Mouse (Mus musculus) kidney, postnatal 0 days (tissue): ENCODE results near the gene Timm44. TPM values are rescaled to one million over a fixed set of nuclear protein-coding genes. Genes with fewer than 3 reads are reported as not detected.
A peak's percentile ranks its signal among the peaks of the same experiment; 100 is the strongest.

Source experiments
- ATAC-seq: fragments of 200-750 bp; cut with Nextera tagmentation; replicated peaks from 2 replicates; pipeline ENCODE4 v1.8.0; 2017; ENCODE audit warnings: low read depth, moderate number of reproducible peaks, moderate TSS enrichment, moderate library complexity; ENCODE audit not compliant: low FRiP score
- DNase-seq: peaks from one replicate; pipeline ENCODE4 v3.0.0-alpha.2; 2016; ENCODE audit warnings: low spot score
- H3K27ac ChIP-seq: fragments of 300-500 bp; sonication (generic); 2 replicates; pipeline ENCODE4 v1.5.1; 2014; ENCODE audit warnings: mild to moderate bottlenecking
- H3K27me3 ChIP-seq: fragments of 300-500 bp; sonication (generic); 2 replicates; pipeline ENCODE4 v1.6.1; 2014; ENCODE audit warnings: low read length, mixed read lengths; ENCODE audit not compliant: insufficient read depth
- H3K36me3 ChIP-seq: fragments of 300-500 bp; sonication (generic); 2 replicates; pipeline ENCODE4 v1.6.1; 2014; ENCODE audit warnings: low read length, mixed read lengths; ENCODE audit not compliant: insufficient read depth
- H3K4me1 ChIP-seq: fragments of 300-500 bp; sonication (generic); replicated peaks from 2 replicates; pipeline ENCODE4 v1.6.1; 2014; ENCODE audit warnings: antibody characterized with exemption, low read length, mixed read lengths; ENCODE audit not compliant: insufficient read depth
- H3K4me2 ChIP-seq: fragments of 300-500 bp; sonication (generic); 2 replicates; pipeline ENCODE4 v1.6.1; 2014; ENCODE audit warnings: mild to moderate bottlenecking, low read length, moderate library complexity, mixed read lengths
- H3K4me3 ChIP-seq: fragments of 300-500 bp; sonication (generic); replicated peaks from 2 replicates; pipeline ENCODE4 v1.5.1; 2014; ENCODE audit warnings: low read depth, low read length
- H3K9ac ChIP-seq: fragments of 300-500 bp; sonication (generic); 2 replicates; pipeline ENCODE4 v1.6.1; 2014; ENCODE audit warnings: low read depth, low read length
- H3K9me3 ChIP-seq: fragments of 300-500 bp; sonication (generic); replicated peaks from 2 replicates; pipeline ENCODE4 v1.6.1; 2016; ENCODE audit warnings: low read length, inconsistent platforms, mixed read lengths
- CTCF ChIP-seq: IDR thresholded peaks from 2 replicates; pipeline ENCODE4 v1.5.1; 2016; ENCODE audit warnings: antibody characterized with exemption, low read depth, mild to moderate bottlenecking, moderate library complexity
- WGBS: fragments of 180-500 bp; shearing (Covaris S2); extraction: QIAGEN DNeasy Blood & Tissue Kit; methylation state at CpG from one replicate; pipeline ENCODE4 v1.1.7; 2014; 5-methylcytosine and 5-hydroxymethylcytosine counted together
- polyA plus RNA-seq: library from polyadenylated mRNA; unstranded; fragments of >200 nt; fragmentation: Nextera tagmentation; extraction: Ambion mirVana; gene quantifications from 2 replicates; pipeline ENCODE4 v1.2.1, GENCODE M21; 2015

Gene Timm44
- polyA plus RNA-seq, 1 experiment from 2014 or later: 64.7 TPM

GRCm38 (mm10) chr8:4312104-4312503 is 36.4 kb upstream of the Timm44 start:
- no peak for TF ChIP-seq CTCF
- Histone ChIP-seq H3K9ac (no peak overlapping the region), H3K4me3 (no peak overlapping the region), H3K4me2 (no peak overlapping the region), H3K36me3 (peaks cover 39% of the 10 kb centered on the region), H3K27me3 (no peaks in the 10 kb centered on the region), H3K27ac (no peak overlapping the region), H3K9me3 (no peaks in the 10 kb centered on the region), H3K4me1 (peaks cover 4% of the 10 kb centered on the region; the same call in 1 of the 2 replicates)
- DNase-seq (no peak), ATAC-seq (no peak)

- no peak for DNase-seq
- ATAC-seq: no peak
- no peak overlapping the region for H3K9ac ChIP-seq
- no peaks in the 10 kb centered on the region for H3K4me1 ChIP-seq
- no peak for TF ChIP-seq CTCF
- no peak overlapping the region for H3K4me2 ChIP-seq
- H3K4me3 ChIP-seq: no peak overlapping the region
- H3K36me3 ChIP-seq: peaks cover 79% of the 10 kb centered on the region
- H3K9me3 ChIP-seq: no peaks in the 10 kb centered on the region
- no peak overlapping the region for H3K27ac ChIP-seq
- H3K27me3 ChIP-seq: no peaks in the 10 kb centered on the region
- WGBS: 89% methylated on average over 2 of the region's 2 CpGs
Measured at GRCm38 (mm10) chr8:4305838-4306237, 30.1 kb upstream of the Timm44 start.

- no peak for TF ChIP-seq CTCF
- no peak overlapping the region for H3K4me2 ChIP-seq
- WGBS: 82% methylated on average over 3 of the region's 3 CpGs
- no peaks in the 10 kb centered on the region for H3K27me3 ChIP-seq
- no peaks in the 10 kb centered on the region for H3K9me3 ChIP-seq
- H3K36me3 ChIP-seq: peaks cover 73% of the 10 kb centered on the region
- H3K4me1 ChIP-seq: no peaks in the 10 kb centered on the region
- no peak overlapping the region for H3K9ac ChIP-seq
- no peak overlapping the region for H3K4me3 ChIP-seq
- ATAC-seq: no peak
- DNase-seq: no peak
- no peak overlapping the region for H3K27ac ChIP-seq
Measured at GRCm38 (mm10) chr8:4304124-4304547, 28.4 kb upstream of the Timm44 start.

GRCm38 (mm10) chr8:4297822-4298221 is 22.1 kb upstream of the Timm44 start:
- no peak for ATAC-seq
- 94% methylated on average over 4 of the region's 4 CpGs for WGBS

GRCm38 (mm10) chr8:4292738-4293137 is 17.0 kb upstream of the Timm44 start:
- WGBS: 87% methylated on average over 5 of the region's 5 CpGs

More at GRCm38 (mm10) chr8:4297822-4298221, 22.1 kb upstream of the Timm44 start:
- H3K9ac ChIP-seq: no peak overlapping the region
- H3K27me3 ChIP-seq: no peaks in the 10 kb centered on the region
- TF ChIP-seq CTCF: no peak
- H3K4me1 ChIP-seq: no peaks in the 10 kb centered on the region
- no peak overlapping the region for H3K4me2 ChIP-seq
- H3K4me3 ChIP-seq: no peak overlapping the region
- H3K9me3 ChIP-seq: no peaks in the 10 kb centered on the region
- DNase-seq: no peak
- H3K36me3 ChIP-seq: peaks cover 63% of the 10 kb centered on the region
- no peak overlapping the region for H3K27ac ChIP-seq

GRCm38 (mm10) chr8:4276111-4276465 is 375 bp upstream of the Timm44 start:
- Histone ChIP-seq H3K4me1 (peaks cover 6% of the 10 kb centered on the region), H3K4me2 (peak overlapping the region; percentile 86), H3K9me3 (no peaks in the 10 kb centered on the region), H3K36me3 (0 out of 2 replicates have a peak, but pooled peaks cover 3% of the 10 kb centered on the region), H3K4me3 (peak overlapping the region; percentile 78), H3K27ac (peak overlapping the region; percentile 60), H3K9ac (peak overlapping the region; percentile 87), H3K27me3 (no peaks in the 10 kb centered on the region)
- ATAC-seq (no peak; the same call in 1 of the 2 replicates), DNase-seq (no peak)
- no peak for TF ChIP-seq CTCF
- WGBS: 26% methylated on average over 9 of the region's 9 CpGs

More at GRCm38 (mm10) chr8:4292738-4293137, 17.0 kb upstream of the Timm44 start:
- Histone ChIP-seq H3K9ac (no peak overlapping the region), H3K4me3 (no peak overlapping the region), H3K9me3 (no peaks in the 10 kb centered on the region), H3K27ac (no peak overlapping the region), H3K4me2 (no peak overlapping the region), H3K36me3 (peaks cover 51% of the 10 kb centered on the region), H3K4me1 (no peaks in the 10 kb centered on the region), H3K27me3 (no peaks in the 10 kb centered on the region)
- DNase-seq (no peak), ATAC-seq (no peak)
- TF ChIP-seq CTCF: peak; percentile 55

GRCm38 (mm10) chr8:4269609-4270008 is 6.1 kb downstream of the Timm44 start:
- WGBS: 92% methylated on average over 6 of the region's 6 CpGs
- H3K4me2 ChIP-seq: no peak overlapping the region
- no peak overlapping the region for H3K4me3 ChIP-seq
- ATAC-seq: no peak
- no peak overlapping the region for H3K27ac ChIP-seq
- H3K4me1 ChIP-seq: no peaks in the 10 kb centered on the region
- no peak for DNase-seq
- H3K9me3 ChIP-seq: no peaks in the 10 kb centered on the region
- no peak for TF ChIP-seq CTCF
- no peaks in the 10 kb centered on the region for H3K27me3 ChIP-seq
- no peak overlapping the region for H3K9ac ChIP-seq
- peaks cover 58% of the 10 kb centered on the region for H3K36me3 ChIP-seq
